Mouse (Mus musculus) neural tube, embryonic 12.5 days (tissue): ENCODE results near the gene Cyp4f40. TPM values are rescaled to one million over a fixed set of nuclear protein-coding genes. Genes with fewer than 3 reads are reported as not detected.
"Not testable (repeated sequence)": the region's sequence is repeated elsewhere in the genome, so short reads cannot be mapped to it uniquely, and the experiment has no call there.

Experiments used
- ATAC-seq: fragments of 200-750 bp; cut with Nextera tagmentation; 2 replicates; pipeline ENCODE4 v1.8.0; 2017; ENCODE audit warnings: low read depth, mild to moderate bottlenecking, moderate TSS enrichment, moderate library complexity; ENCODE audit not compliant: low FRiP score
- H3K27ac ChIP-seq: fragments of 300-500 bp; sonication (generic); 2 replicates; pipeline ENCODE4 v1.5.1; 2016
- H3K27me3 ChIP-seq: fragments of 300-500 bp; sonication (generic); replicated peaks from 2 replicates; pipeline ENCODE4 v1.6.1; 2016; ENCODE audit warnings: mild to moderate bottlenecking
- H3K36me3 ChIP-seq: fragments of 300-500 bp; sonication (generic); 2 replicates; pipeline ENCODE4 v1.6.1; 2016; ENCODE audit warnings: mild to moderate bottlenecking
- H3K4me1 ChIP-seq: fragments of 300-500 bp; sonication (generic); 2 replicates; pipeline ENCODE4 v1.6.1; 2016
- H3K4me2 ChIP-seq: fragments of 300-500 bp; sonication (generic); replicated peaks from 2 replicates; pipeline ENCODE4 v1.6.1; 2016; ENCODE audit warnings: mild to moderate bottlenecking
- H3K4me3 ChIP-seq: fragments of 300-500 bp; sonication (generic); 2 replicates; pipeline ENCODE4 v1.5.1; 2016
- H3K9ac ChIP-seq: fragments of 300-500 bp; sonication (generic); 2 replicates; pipeline ENCODE4 v1.6.1; 2016; ENCODE audit warnings: mild to moderate bottlenecking
- H3K9me3 ChIP-seq: fragments of 300-500 bp; sonication (generic); 2 replicates; pipeline ENCODE4 v1.6.1; 2016; ENCODE audit warnings: mild to moderate bottlenecking
- WGBS: fragments of 180-500 bp; shearing (Covaris S2); methylation state at CpG from one replicate; pipeline ENCODE4 v1.1.7; 2016; 5-methylcytosine and 5-hydroxymethylcytosine counted together
- polyA plus RNA-seq: library from polyadenylated mRNA; unstranded; fragments of >200 nt; fragmentation: Nextera tagmentation; extraction: Ambion mirVana; gene quantifications from 2 replicates; pipeline ENCODE4 v1.2.1, GENCODE M21; 2016

Cyp4f40 gene
- polyA plus RNA-seq, 1 experiment from 2014 or later, result not detected

GRCm38 (mm10) chr17:32653860-32654259 lies 4.8 kb upstream of the Cyp4f40 start:
- no peaks in the 10 kb centered on the region for H3K9me3 ChIP-seq
- 92% methylated on average over 4 of the region's 4 CpGs for WGBS
- H3K4me1 ChIP-seq, result no peaks in the 10 kb centered on the region
- no peaks in the 10 kb centered on the region for H3K27me3 ChIP-seq
- no peak overlapping the region for H3K27ac ChIP-seq
- H3K9ac ChIP-seq, result no peak overlapping the region
- no peak overlapping the region for H3K4me2 ChIP-seq
- H3K4me3 ChIP-seq, result no peak overlapping the region
- no peaks in the 10 kb centered on the region for H3K36me3 ChIP-seq
- no peak for ATAC-seq

DNA sequence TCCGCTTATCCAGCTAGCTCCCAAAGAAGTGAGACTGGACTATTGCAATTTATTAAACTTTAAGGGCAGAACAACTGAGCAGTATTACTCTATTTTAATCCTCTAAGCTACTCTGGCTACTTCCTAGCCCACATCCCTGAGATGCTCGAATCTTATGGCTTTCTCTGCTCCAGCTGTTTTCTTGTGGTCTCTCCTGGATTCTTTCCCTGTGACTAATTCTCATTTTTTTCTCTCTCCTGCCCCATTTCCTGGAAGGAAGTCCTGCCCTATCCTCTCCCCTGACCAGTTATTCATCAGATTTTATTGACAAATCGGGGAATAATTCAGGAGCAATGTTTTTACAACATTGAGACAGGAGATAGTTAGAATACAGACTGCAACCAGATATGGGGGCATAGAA lies 1.7 kb upstream of the Cyp4f40 start:
- Histone ChIP-seq H3K36me3 (no peaks in the 10 kb centered on the region), H3K9me3 (no peaks in the 10 kb centered on the region), H3K27me3 (no peaks in the 10 kb centered on the region), H3K4me1 (no peaks in the 10 kb centered on the region), H3K4me2 (no peak overlapping the region), H3K4me3 (no peak overlapping the region), H3K27ac (no peak overlapping the region), H3K9ac (no peak overlapping the region)
- no peak for ATAC-seq
- 80% methylated on average over 3 of the region's 3 CpGs for WGBS

- H3K4me1 ChIP-seq, result no peaks in the 10 kb centered on the region
- H3K27ac ChIP-seq, result no peak overlapping the region
- ATAC-seq, result no peak
- no peak overlapping the region for H3K4me3 ChIP-seq
- H3K9me3 ChIP-seq, result no peaks in the 10 kb centered on the region
- H3K4me2 ChIP-seq, result no peak overlapping the region
- H3K27me3 ChIP-seq, result no peaks in the 10 kb centered on the region
- WGBS, result 80% methylated on average over 1 of the region's 1 CpGs
- H3K9ac ChIP-seq, result no peak overlapping the region
- no peaks in the 10 kb centered on the region for H3K36me3 ChIP-seq
Measured at GRCm38 (mm10) chr17:32658246-32658645, 454 bp upstream of the Cyp4f40 start.

- Histone ChIP-seq H3K9me3 (no peaks in the 10 kb centered on the region), H3K9ac (no peak overlapping the region), H3K36me3 (no peaks in the 10 kb centered on the region), H3K27me3 (no peaks in the 10 kb centered on the region), H3K4me2 (no peak overlapping the region), H3K4me1 (no peaks in the 10 kb centered on the region), H3K27ac (no peak overlapping the region), H3K4me3 (no peak overlapping the region)
- 72% methylated on average over 7 of the region's 7 CpGs for WGBS
- no peak for ATAC-seq
Measured at GRCm38 (mm10) chr17:32673976-32674375, 15.3 kb downstream of the Cyp4f40 start.

DNA sequence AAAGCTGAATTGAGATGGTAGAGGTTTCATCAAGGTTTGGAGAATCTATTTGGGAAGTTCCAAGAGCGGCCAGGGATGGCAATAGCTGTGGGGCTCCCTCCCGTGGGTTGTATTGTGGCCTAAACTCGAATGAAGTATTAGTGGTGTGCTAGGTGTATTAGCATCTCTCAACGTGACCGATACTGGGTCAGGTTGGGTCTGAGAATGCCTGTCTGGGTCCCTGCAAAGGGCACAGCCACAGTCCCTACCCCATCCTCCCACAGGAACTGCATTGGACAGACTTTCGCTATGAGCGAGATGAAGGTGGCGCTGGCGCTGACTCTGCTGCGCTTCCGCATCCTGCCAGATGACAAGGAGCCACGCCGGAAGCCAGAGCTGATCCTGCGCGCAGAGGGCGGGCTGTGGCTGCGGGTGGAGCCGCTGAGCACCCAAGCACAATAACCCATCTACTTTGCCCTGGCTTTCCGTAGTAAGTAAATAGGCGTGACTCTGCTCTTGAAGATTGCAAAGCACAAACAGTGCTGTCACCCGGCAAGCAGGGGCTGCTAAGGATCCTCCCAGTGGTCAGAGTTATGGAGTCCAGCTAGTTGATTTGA lies 17.4 kb downstream of the Cyp4f40 start:
- no peaks in the 10 kb centered on the region for H3K36me3 ChIP-seq
- no peaks in the 10 kb centered on the region for H3K9me3 ChIP-seq
- H3K4me3 ChIP-seq, result no peak overlapping the region
- H3K4me1 ChIP-seq, result no peaks in the 10 kb centered on the region
- peak overlapping the region; percentile 38 for H3K4me2 ChIP-seq
- no peak overlapping the region for H3K9ac ChIP-seq
- H3K27me3 ChIP-seq, result no peaks in the 10 kb centered on the region
- ATAC-seq, result no peak
- no peak overlapping the region for H3K27ac ChIP-seq
- WGBS, result 41% methylated on average over 21 of the region's 21 CpGs

- Histone ChIP-seq H3K36me3 (no peaks in the 10 kb centered on the region), H3K9me3 (no peaks in the 10 kb centered on the region), H3K27ac (no peak overlapping the region), H3K9ac (no peak overlapping the region), H3K27me3 (no peaks in the 10 kb centered on the region), H3K4me2 (no peak overlapping the region), H3K4me3 (no peak overlapping the region), H3K4me1 (peaks cover 1% of the 10 kb centered on the region; the same call in 1 of the 2 replicates)
- no peak for ATAC-seq
- WGBS, result 27% methylated on average over 2 of the region's 2 CpGs
Measured at GRCm38 (mm10) chr17:32680404-32680803, 21.7 kb downstream of the Cyp4f40 start.

GRCm38 (mm10) chr17:32685048-32685750 lies 26.5 kb downstream of the Cyp4f40 start, which contains the start of gene Cyp4f15:
Gene Cyp4f15 (plus strand): TSS chr17:32685627.
- H3K9ac ChIP-seq, result no peak within 1 kb of the TSS
- no peak for ATAC-seq
- H3K27me3 ChIP-seq, result no peaks in the 10 kb centered on the region
- H3K4me1 ChIP-seq, result peaks cover 4% of the 10 kb centered on the region; the same call in 1 of the 2 replicates
- no peak within 1 kb of the TSS for H3K27ac ChIP-seq
- H3K4me2 ChIP-seq, result no peak within 1 kb of the TSS
- H3K36me3 ChIP-seq, result no peaks in the 10 kb centered on the region
- H3K4me3 ChIP-seq, result no peak within 1 kb of the TSS
- WGBS, result 34% methylated on average over 7 of the region's 7 CpGs
- H3K9me3 ChIP-seq, result no peaks in the 10 kb centered on the region

DNA sequence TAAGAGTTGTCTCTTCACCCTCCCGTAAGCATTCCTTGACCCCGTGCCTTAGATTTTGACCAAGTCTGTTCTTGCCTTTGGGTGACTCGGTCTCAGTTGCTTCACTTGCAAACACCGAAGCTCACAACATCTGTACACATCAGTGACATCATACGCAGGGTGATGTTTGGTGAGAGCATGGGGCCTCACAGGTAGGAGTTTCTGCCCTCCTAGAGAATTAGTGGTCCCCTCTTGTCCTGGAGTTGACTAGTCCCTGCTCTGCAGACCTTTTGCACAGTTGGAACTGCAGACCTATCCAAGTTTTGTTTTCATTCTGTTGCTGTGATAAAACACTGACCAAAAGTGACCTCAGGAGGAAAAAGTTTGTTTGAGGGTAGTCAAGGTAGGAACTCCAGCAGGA lies 28.0 kb downstream of the Cyp4f40 start:
- Histone ChIP-seq H3K9ac (no peak overlapping the region), H3K27ac (no peak overlapping the region), H3K36me3 (no peaks in the 10 kb centered on the region), H3K4me1 (peaks cover 4% of the 10 kb centered on the region; the same call in 1 of the 2 replicates), H3K4me3 (no peak overlapping the region), H3K9me3 (no peaks in the 10 kb centered on the region), H3K4me2 (no peak overlapping the region), H3K27me3 (no peaks in the 10 kb centered on the region)
- no peak for ATAC-seq
- 96% methylated on average over 5 of the region's 5 CpGs for WGBS

GRCm38 (mm10) chr17:32690959-32691358 lies 32.3 kb downstream of the Cyp4f40 start:
- Histone ChIP-seq H3K4me3 (no peak overlapping the region), H3K4me1 (no peaks in the 10 kb centered on the region), H3K4me2 (no peak overlapping the region), H3K27ac (no peak overlapping the region), H3K36me3 (no peaks in the 10 kb centered on the region), H3K9ac (no peak overlapping the region), H3K9me3 (no peaks in the 10 kb centered on the region), H3K27me3 (no peaks in the 10 kb centered on the region)
- ATAC-seq, result no peak
- 92% methylated on average over 1 of the region's 1 CpGs for WGBS

GRCm38 (mm10) chr17:32702826-32703225 lies 44.1 kb downstream of the Cyp4f40 start:
- WGBS, result 53% methylated on average over 22 of the region's 22 CpGs
- H3K4me2 ChIP-seq, result peak overlapping the region; percentile 27
- no peak overlapping the region for H3K4me3 ChIP-seq

GRCm38 (mm10) chr17:32710541-32710940 lies 51.8 kb downstream of the Cyp4f40 start:
- not testable (repeated sequence) for H3K9me3 ChIP-seq, ATAC-seq, H3K36me3 ChIP-seq, H3K4me1 ChIP-seq, H3K27ac ChIP-seq, H3K27me3 ChIP-seq, H3K9ac ChIP-seq, H3K4me2 ChIP-seq, H3K4me3 ChIP-seq

More at GRCm38 (mm10) chr17:32702826-32703225, 44.1 kb downstream of the Cyp4f40 start:
- no peak for ATAC-seq
- Histone ChIP-seq H3K9me3 (peaks cover 7% of the 10 kb centered on the region; the same call in 1 of the 2 replicates), H3K9ac (no peak overlapping the region), H3K27me3 (no peaks in the 10 kb centered on the region), H3K36me3 (no peaks in the 10 kb centered on the region), H3K27ac (no peak overlapping the region), H3K4me1 (no peaks in the 10 kb centered on the region)

- not testable (repeated sequence) for H3K9me3 ChIP-seq, ATAC-seq, H3K27ac ChIP-seq, H3K4me1 ChIP-seq, H3K4me3 ChIP-seq, H3K27me3 ChIP-seq, H3K36me3 ChIP-seq, H3K9ac ChIP-seq, H3K4me2 ChIP-seq
- 92% methylated on average over 1 of the region's 1 CpGs for WGBS
Measured at GRCm38 (mm10) chr17:32722151-32722550, 63.5 kb downstream of the Cyp4f40 start.

GRCm38 (mm10) chr17:32722771-32723170 lies 64.1 kb downstream of the Cyp4f40 start:
- H3K27me3 ChIP-seq, result no peaks in the 10 kb centered on the region
- no peaks in the 10 kb centered on the region for H3K4me1 ChIP-seq
- H3K4me2 ChIP-seq, result no peak overlapping the region
- H3K9me3 ChIP-seq, result 0 out of 2 replicates have a peak, but pooled peaks cover 6% of the 10 kb centered on the region
- ATAC-seq, result no peak
- H3K36me3 ChIP-seq, result no peaks in the 10 kb centered on the region
- no peak overlapping the region for H3K27ac ChIP-seq
- no peak overlapping the region for H3K9ac ChIP-seq
- WGBS, result 85% methylated on average over 7 of the region's 7 CpGs
- H3K4me3 ChIP-seq, result no peak overlapping the region
